Mouse (Mus musculus): ENCODE measurements around the gene Rras2.

Gene Rras2

GRCm38 (mm10) chr7:114070458-114070840, 47.1 kb downstream of the Rras2 start:
- no peak for DNase-seq

- DNase-seq: no peak
These were observed 47.7 kb downstream of the Rras2 start for GRCm38 (mm10) chr7:114069726-114070457.

- DNase-seq: no peak
These were observed 48.5 kb downstream of the Rras2 start for GRCm38 (mm10) chr7:114068956-114069533.

GRCm38 (mm10) chr7:114066529-114067178, 50.9 kb downstream of the Rras2 start:
- peak; percentile 87 to 92 for DNase-seq

- no peak for DNase-seq
These were observed 52.0 kb downstream of the Rras2 start for GRCm38 (mm10) chr7:114065407-114066185.

- DNase-seq: no peak
These were observed 53.6 kb downstream of the Rras2 start for GRCm38 (mm10) chr7:114063966-114064365.

- no peak for DNase-seq
These were observed 54.0 kb downstream of the Rras2 start for GRCm38 (mm10) chr7:114063534-114063933.

GRCm38 (mm10) chr7:114062451-114062850, 55.1 kb downstream of the Rras2 start:
- no peak for DNase-seq

- DNase-seq: no peak
These were observed 57.1 kb downstream of the Rras2 start for GRCm38 (mm10) chr7:114060445-114060844.

- no peak for DNase-seq
These were observed 58.6 kb downstream of the Rras2 start for GRCm38 (mm10) chr7:114058927-114059441.

- DNase-seq: no peak
These were observed 59.4 kb downstream of the Rras2 start for GRCm38 (mm10) chr7:114058166-114058565.

- DNase-seq: no peak
These were observed 63.9 kb downstream of the Rras2 start for GRCm38 (mm10) chr7:114053720-114054119.

- no peak for DNase-seq
These were observed 71.8 kb downstream of the Rras2 start for GRCm38 (mm10) chr7:114045814-114046213.

- no peak for DNase-seq
These were observed 73.5 kb downstream of the Rras2 start for GRCm38 (mm10) chr7:114043929-114044549.

GRCm38 (mm10) chr7:114042973-114043928, 74.3 kb downstream of the Rras2 start:
- DNase-seq: no peak

GRCm38 (mm10) chr7:114041349-114041748, 76.2 kb downstream of the Rras2 start:
- no peak for DNase-seq

- DNase-seq: no peak
These were observed 80.3 kb downstream of the Rras2 start for GRCm38 (mm10) chr7:114037237-114037636.

GRCm38 (mm10) chr7:114029596-114029995, 88.0 kb downstream of the Rras2 start:
- peak; percentile 52 to 68 for DNase-seq

GRCm38 (mm10) chr7:114028828-114029227, 88.8 kb downstream of the Rras2 start:
- no peak for DNase-seq

- DNase-seq: no peak
These were observed 90.2 kb downstream of the Rras2 start for GRCm38 (mm10) chr7:114027406-114027805.

GRCm38 (mm10) chr7:114026923-114027322, 90.7 kb downstream of the Rras2 start:
- no peak for DNase-seq

All from lung, postnatal 4 days (tissue).